Comparison of ENCODE assay signal across 22 mouse cellular contexts in genomic region chr10:119167858-119168257, GRCm38 (mm10).
"Had no signal": no experiment of that assay in that cellular context is flagged by ENCODE, and none has a peak within 500 bp of the region (broad histone marks: within the 10 kb centered on the region; RNA-seq: fewer than 3 reads in every experiment).

No protein-coding gene starts in this region.

- DNase-seq: gastrocnemius, postnatal 14 days; gastrocnemius, postnatal 36 days; heart, adult 18-20 months; heart, postnatal 14 days; heart, postnatal 36 days; kidney, adult 18-20 months; layer of hippocampus, adult 9-11 months; layer of hippocampus, postnatal 36 days; left cerebral cortex, postnatal 4 days; liver; liver, embryonic 13.5 days had no signal

- H3K4me2 ChIP-seq: heart, embryonic 11.5 days; heart, embryonic 13.5 days; heart, embryonic 15.5 days; hindbrain, embryonic 13.5 days; hindbrain, embryonic 15.5 days; limb, embryonic 12.5 days; liver, embryonic 11.5 days; liver, embryonic 13.5 days; liver, embryonic 15.5 days had no signal

- H3K4me3 ChIP-seq: heart, embryonic 13.5 days; heart, embryonic 15.5 days; hindbrain, embryonic 13.5 days; hindbrain, embryonic 15.5 days; limb, embryonic 12.5 days; liver, embryonic 13.5 days; liver, embryonic 15.5 days had no signal

- H3K27ac ChIP-seq: heart, embryonic 13.5 days; heart, embryonic 15.5 days; hindbrain, embryonic 13.5 days; hindbrain, embryonic 15.5 days; hindbrain, postnatal 0 days; limb, embryonic 12.5 days; liver, embryonic 13.5 days; liver, embryonic 15.5 days had no signal

- H3K9me3 ChIP-seq: heart, embryonic 13.5 days; heart, embryonic 15.5 days; hindbrain, embryonic 13.5 days; hindbrain, embryonic 15.5 days; liver, embryonic 13.5 days; liver, embryonic 15.5 days had no signal

- H3K9ac ChIP-seq: heart, embryonic 13.5 days; heart, embryonic 15.5 days; hindbrain, embryonic 13.5 days; hindbrain, embryonic 15.5 days; limb, embryonic 12.5 days; liver, embryonic 13.5 days; liver, embryonic 15.5 days had no signal

- H3K4me1 ChIP-seq: heart, embryonic 13.5 days; heart, embryonic 15.5 days; hindbrain, embryonic 13.5 days; hindbrain, embryonic 15.5 days; limb, embryonic 12.5 days; liver, embryonic 13.5 days; liver, embryonic 15.5 days had no signal

- ATAC-seq: forebrain, embryonic 16.5 days; hindbrain, postnatal 0 days; intestine, embryonic 16.5 days had no signal

- H3K27me3 ChIP-seq: heart, embryonic 13.5 days; heart, embryonic 15.5 days; hindbrain, embryonic 13.5 days; hindbrain, embryonic 15.5 days; limb, embryonic 12.5 days; liver, embryonic 13.5 days; liver, embryonic 15.5 days had no signal

- H3K36me3 ChIP-seq: heart, embryonic 13.5 days; heart, embryonic 15.5 days; hindbrain, embryonic 13.5 days; hindbrain, embryonic 15.5 days; limb, embryonic 12.5 days; liver, embryonic 13.5 days; liver, embryonic 15.5 days had no signal
